In the genomic region with DNA sequence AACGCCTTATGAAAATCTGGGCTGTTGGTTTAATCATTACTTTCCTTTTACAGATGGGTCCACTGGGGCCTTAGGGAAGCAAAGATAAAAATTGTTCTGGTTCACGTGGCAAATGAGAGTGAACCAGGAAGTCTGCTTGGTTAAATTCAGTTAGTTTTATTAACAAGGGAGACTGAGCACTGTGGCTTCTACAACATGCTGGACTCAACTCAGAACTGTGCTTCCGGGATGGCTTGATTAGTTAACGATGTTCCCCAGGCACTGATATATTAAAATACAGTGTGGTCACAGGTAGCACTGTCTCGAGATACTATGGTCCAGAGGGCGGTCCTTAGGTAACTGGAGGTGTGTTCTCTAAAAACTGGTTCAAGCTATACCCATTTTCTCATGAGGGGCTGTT, we compare ENCODE assay signal across 28 mouse cellular contexts. TPM values are rescaled to one million over a fixed set of nuclear protein-coding genes. Genes with fewer than 3 reads are reported as not detected.
DNase-seq lines count a peak whose midpoint lies in the region; ATAC-seq and TF ChIP-seq lines count a peak whose summit lies in the region.
"Had no signal": no experiment of that assay in that cellular context is flagged by ENCODE, and none has a peak within 500 bp of the region (broad histone marks: within the 10 kb centered on the region; RNA-seq: fewer than 3 reads in every experiment).

No protein-coding gene starts in this region.

- H3K36me3 ChIP-seq in hindbrain, embryonic 16.5 days (ENCODE audit: control insufficient read depth, insufficient read depth, low read length), result no peaks in the 10 kb centered on the region
- H3K36me3 ChIP-seq in hindbrain, embryonic 14.5 days (replicated peaks; ENCODE audit: control insufficient read depth, insufficient read depth), result no peaks in the 10 kb centered on the region
- no peaks in the 10 kb centered on the region for H3K36me3 ChIP-seq in kidney, embryonic 16.5 days (ENCODE audit: insufficient read depth, low read length)
- no peaks in the 10 kb centered on the region for H3K36me3 ChIP-seq in intestine, embryonic 15.5 days
- no peaks in the 10 kb centered on the region for H3K36me3 ChIP-seq in intestine, postnatal 0 days (ENCODE audit: control insufficient read depth, insufficient read depth)
- H3K36me3 ChIP-seq: embryonic facial prominence, embryonic 13.5 days; embryonic facial prominence, embryonic 15.5 days; forebrain, embryonic 10.5 days; forebrain, embryonic 12.5 days; G1E had no signal

- WGBS in hindbrain, embryonic 16.5 days, result 74% methylated on average over 6 of the region's 6 CpGs
- 78% methylated on average over 6 of the region's 6 CpGs for WGBS in hindbrain, embryonic 14.5 days
- 63% methylated on average over 6 of the region's 6 CpGs for WGBS in kidney, embryonic 16.5 days
- 80% methylated on average over 6 of the region's 6 CpGs for WGBS in intestine, embryonic 15.5 days
- WGBS in intestine, postnatal 0 days, result 63% methylated on average over 6 of the region's 6 CpGs

- no peaks in the 10 kb centered on the region for H3K4me1 ChIP-seq in hindbrain, embryonic 16.5 days (ENCODE audit: control insufficient read depth, insufficient read depth, low read depth, low read length)
- no peaks in the 10 kb centered on the region for H3K4me1 ChIP-seq in hindbrain, embryonic 14.5 days (replicated peaks; ENCODE audit: control insufficient read depth, insufficient read depth, low read length)
- H3K4me1 ChIP-seq in kidney, embryonic 16.5 days (ENCODE audit: insufficient read depth, low read length), result no peaks in the 10 kb centered on the region
- H3K4me1 ChIP-seq in intestine, embryonic 15.5 days (replicated peaks), result no peaks in the 10 kb centered on the region
- H3K4me1 ChIP-seq in intestine, postnatal 0 days (replicated peaks; ENCODE audit: control insufficient read depth, insufficient read depth, low read length), result no peaks in the 10 kb centered on the region
- H3K4me1 ChIP-seq: embryonic facial prominence, embryonic 13.5 days; embryonic facial prominence, embryonic 15.5 days; forebrain, embryonic 10.5 days; forebrain, embryonic 12.5 days had no signal

- DNase-seq in hindbrain, embryonic 14.5 days (ENCODE audit: low spot score), result no peak
- DNase-seq in kidney, adult 18-20 months, result no peak
- DNase-seq in spleen, postnatal 10 days (ENCODE audit: low spot score in 2 of 2), result no peak
- DNase-seq: adrenal gland, adult 2 months; adrenal gland, postnatal 10 days; adrenal gland, postnatal 25 days; B cell, adult 2 months; cerebellum, adult 11 months; cerebellum, adult 18-20 months; cerebellum, adult 8-10 months; cerebellum, adult 9-11 months; cerebellum, postnatal 14 days; cerebellum, postnatal 36 days; embryo, embryonic 11 days had no signal

- no peak overlapping the region for H3K27ac ChIP-seq in hindbrain, embryonic 16.5 days (ENCODE audit: low read depth, low read length)
- no peak overlapping the region for H3K27ac ChIP-seq in hindbrain, embryonic 14.5 days
- no peak overlapping the region for H3K27ac ChIP-seq in kidney, embryonic 16.5 days (ENCODE audit: low read length)
- H3K27ac ChIP-seq in intestine, embryonic 15.5 days, result no peak overlapping the region
- H3K27ac ChIP-seq in intestine, postnatal 0 days (ENCODE audit: low read depth, low read length), result no peak overlapping the region
- H3K27ac ChIP-seq: embryonic facial prominence, embryonic 13.5 days; embryonic facial prominence, embryonic 15.5 days; forebrain, embryonic 10.5 days; forebrain, embryonic 12.5 days had no signal

- no peak overlapping the region for H3K9ac ChIP-seq in hindbrain, embryonic 16.5 days (ENCODE audit: low read depth, low read length)
- no peak overlapping the region for H3K9ac ChIP-seq in hindbrain, embryonic 14.5 days
- H3K9ac ChIP-seq in kidney, embryonic 16.5 days (replicated peaks; ENCODE audit: low read length), result no peak overlapping the region
- no peak overlapping the region for H3K9ac ChIP-seq in intestine, embryonic 15.5 days
- no peak overlapping the region for H3K9ac ChIP-seq in intestine, postnatal 0 days (ENCODE audit: low read depth, low read length)
- H3K9ac ChIP-seq: embryonic facial prominence, embryonic 13.5 days; embryonic facial prominence, embryonic 15.5 days; forebrain, embryonic 12.5 days had no signal

- no peak for TF ChIP-seq CTCF in intestine, postnatal 0 days (IDR thresholded peaks at IDR 0.05; ENCODE audit: low read depth)

- H3K27me3 ChIP-seq in hindbrain, embryonic 16.5 days (replicated peaks; ENCODE audit: control insufficient read depth, insufficient read depth, low read length), result no peaks in the 10 kb centered on the region
- no peaks in the 10 kb centered on the region for H3K27me3 ChIP-seq in hindbrain, embryonic 14.5 days (ENCODE audit: control insufficient read depth, insufficient read depth, low read length)
- H3K27me3 ChIP-seq in kidney, embryonic 16.5 days (ENCODE audit: insufficient read depth, low read length), result no peaks in the 10 kb centered on the region
- no peaks in the 10 kb centered on the region for H3K27me3 ChIP-seq in intestine, embryonic 15.5 days (replicated peaks)
- no peaks in the 10 kb centered on the region for H3K27me3 ChIP-seq in intestine, postnatal 0 days (replicated peaks; ENCODE audit: control insufficient read depth, insufficient read depth, low read length)
- H3K27me3 ChIP-seq: CH12.LX; embryonic facial prominence, embryonic 13.5 days; embryonic facial prominence, embryonic 15.5 days; forebrain, embryonic 12.5 days had no signal

- H3K4me2 ChIP-seq in hindbrain, embryonic 16.5 days (ENCODE audit: low read length), result peak overlapping the region; percentile 16; the same call in 1 of the 2 replicates
- no peak overlapping the region for H3K4me2 ChIP-seq in hindbrain, embryonic 14.5 days (replicated peaks)
- no peak overlapping the region for H3K4me2 ChIP-seq in kidney, embryonic 16.5 days (replicated peaks; ENCODE audit: low read depth, low read length)
- H3K4me2 ChIP-seq in intestine, embryonic 15.5 days (replicated peaks), result no peak overlapping the region
- H3K4me2 ChIP-seq in intestine, postnatal 0 days (replicated peaks; ENCODE audit: low read depth), result no peak overlapping the region
- H3K4me2 ChIP-seq: embryonic facial prominence, embryonic 13.5 days; embryonic facial prominence, embryonic 15.5 days; forebrain, embryonic 12.5 days had no signal

- H3K9me3 ChIP-seq in hindbrain, embryonic 16.5 days (ENCODE audit: control insufficient read depth, low read length), result no peaks in the 10 kb centered on the region
- H3K9me3 ChIP-seq in hindbrain, embryonic 14.5 days (ENCODE audit: control insufficient read depth, low read length), result no peaks in the 10 kb centered on the region
- H3K9me3 ChIP-seq in kidney, embryonic 16.5 days (ENCODE audit: low read length), result no peaks in the 10 kb centered on the region
- no peaks in the 10 kb centered on the region for H3K9me3 ChIP-seq in intestine, embryonic 15.5 days
- no peaks in the 10 kb centered on the region for H3K9me3 ChIP-seq in intestine, postnatal 0 days (ENCODE audit: control insufficient read depth)
- H3K9me3 ChIP-seq: embryonic facial prominence, embryonic 13.5 days; embryonic facial prominence, embryonic 15.5 days; forebrain, embryonic 10.5 days; forebrain, embryonic 12.5 days; G1E had no signal

- ATAC-seq in hindbrain, embryonic 16.5 days, result no peak
- ATAC-seq in hindbrain, embryonic 14.5 days (ENCODE audit: low FRiP score), result no peak
- peak; percentile 65 for ATAC-seq in kidney, embryonic 16.5 days (ENCODE audit: low FRiP score, low TSS enrichment)
- peak; percentile 59; the same call in 1 of the 2 replicates for ATAC-seq in intestine, embryonic 15.5 days
- peak; percentile 47; the same call in 1 of the 2 replicates for ATAC-seq in intestine, postnatal 0 days
- ATAC-seq: CD4-positive, CD25-positive, alpha-beta regulatory T cell, adult 4 months; forebrain, embryonic 14.5 days; Patski had no signal

- H3K4me3 ChIP-seq in hindbrain, embryonic 16.5 days (ENCODE audit: low read length), result no peak overlapping the region
- no peak overlapping the region for H3K4me3 ChIP-seq in hindbrain, embryonic 14.5 days (replicated peaks; ENCODE audit: low read length)
- no peak overlapping the region for H3K4me3 ChIP-seq in kidney, embryonic 16.5 days (ENCODE audit: low read length)
- H3K4me3 ChIP-seq in intestine, embryonic 15.5 days (replicated peaks), result no peak overlapping the region
- no peak overlapping the region for H3K4me3 ChIP-seq in intestine, postnatal 0 days (ENCODE audit: low read depth, low read length)
- H3K4me3 ChIP-seq: embryonic facial prominence, embryonic 13.5 days; embryonic facial prominence, embryonic 15.5 days; erythroblast, embryonic 14.5 days; forebrain, embryonic 10.5 days; forebrain, embryonic 12.5 days had no signal

RNA-seq across cellular contexts. Expression of a gene that starts 32.1 kb away (rescaled TPM):
- polyA plus RNA-seq in hindbrain, embryonic 16.5 days (2015; fragmentation: Nextera tagmentation; extraction: Ambion mirVana), result 9.7 and 11.1 TPM in 2 replicates
- polyA plus RNA-seq in hindbrain, embryonic 14.5 days (2014; fragmentation: Nextera tagmentation; extraction: Ambion mirVana), result 12.0 and 16.9 TPM in 2 replicates
- polyA plus RNA-seq in kidney, embryonic 16.5 days (2015; fragmentation: Nextera tagmentation; extraction: Ambion mirVana), result 0.25 and 0.57 TPM in 2 replicates
- polyA plus RNA-seq in intestine, embryonic 15.5 days (2015; fragmentation: Nextera tagmentation; extraction: Ambion mirVana), result 0.24 and 1.1 TPM in 2 replicates
- polyA plus RNA-seq in intestine, postnatal 0 days (2015; fragmentation: Nextera tagmentation; extraction: Ambion mirVana), result 0.10 TPM in 1 of 2 replicates, not detected in the other
- polyA plus RNA-seq: erythroblast, embryonic 14.5 days; G1E had no signal

Comparison
In these comparisons a context has a peak if more than half of its experiments do, and no peak if none do; other contexts are left out.
1. ATAC-seq: peak in kidney, embryonic 16.5 days (single experiment), intestine, embryonic 15.5 days (single experiment) and intestine, postnatal 0 days (single experiment); none in hindbrain, embryonic 16.5 days (single experiment) and hindbrain, embryonic 14.5 days (single experiment).